22 mouse cellular contexts compared by ENCODE assay signal in the genomic region with DNA sequence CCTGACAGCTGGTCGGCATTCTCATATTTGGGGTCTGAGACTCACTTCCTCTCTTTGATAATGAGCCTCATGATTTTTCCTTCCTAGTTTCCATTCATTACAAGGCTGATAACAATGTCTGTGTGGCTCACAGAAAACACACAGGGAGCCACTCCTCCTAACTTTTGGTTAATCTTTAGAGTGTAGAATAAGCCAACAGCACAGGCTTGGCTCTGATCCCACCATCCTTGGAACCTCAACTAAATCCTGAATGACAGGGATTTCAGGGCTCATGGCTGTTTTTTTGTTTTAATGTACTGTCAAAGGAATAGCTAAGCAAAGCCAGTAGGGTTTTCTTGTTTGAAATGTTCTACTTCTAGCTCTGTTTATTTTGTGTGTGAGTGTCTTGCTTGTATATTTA. TPM values are rescaled to one million over a fixed set of nuclear protein-coding genes. Genes with fewer than 3 reads are reported as not detected.
DNase-seq lines count a peak whose midpoint lies in the region; ATAC-seq and TF ChIP-seq lines count a peak whose summit lies in the region.
"Had no signal": no experiment of that assay in that cellular context is flagged by ENCODE, and none has a peak within 500 bp of the region (broad histone marks: within the 10 kb centered on the region; RNA-seq: fewer than 3 reads in every experiment).

No protein-coding gene starts in this region.

- ATAC-seq in kidney, embryonic 15.5 days (replicated peaks; ENCODE audit: low FRiP score), result no peak
- ATAC-seq: activated CD4-positive, CD25-positive, alpha-beta regulatory T cell, adult 4 months; forebrain, embryonic 14.5 days; Patski had no signal

- peak; percentile 45 for DNase-seq in kidney, adult 11 months
- peak; percentile 68 for DNase-seq in liver, adult 2 months (ENCODE audit: extremely low read depth, low read depth, low spot score)
- no peak for DNase-seq in liver
- DNase-seq in kidney, postnatal 14 days, result peak; percentile 63
- no peak for DNase-seq in layer of hippocampus, postnatal 10 days (ENCODE audit: low spot score in 2 of 2)
- DNase-seq in left cerebral cortex, postnatal 4 days, result no peak
- DNase-seq: adrenal gland, postnatal 14 days; cerebellum, adult 18-20 months; cerebellum, adult 9-11 months; cerebellum, postnatal 36 days; gastrocnemius, adult 2 months; gastrocnemius, postnatal 36 days; heart, postnatal 4 days had no signal

- H3K4me2 ChIP-seq in kidney, embryonic 15.5 days, result no peak overlapping the region
- H3K4me2 ChIP-seq: embryonic facial prominence, embryonic 15.5 days; heart, embryonic 13.5 days; hindbrain, embryonic 12.5 days had no signal

- TF ChIP-seq CTCF in liver, adult 2 months (IDR thresholded peaks at IDR 0.05; ENCODE audit: low read depth, low read length), result no peak

- intact Hi-C loops in left cerebral cortex, postnatal 4 days (cut with DNase I), result no loop called here

- H3K4me3 ChIP-seq in kidney, embryonic 15.5 days (replicated peaks), result no peak overlapping the region
- H3K4me3 ChIP-seq in liver, adult 2 months (ENCODE audit: insufficient read depth, low read depth, low read length), result no peak overlapping the region
- H3K4me3 ChIP-seq: embryonic facial prominence, embryonic 15.5 days; erythroblast, embryonic 14.5 days; forebrain, embryonic 10.5 days; gastrocnemius, adult 2 months; heart, embryonic 13.5 days; hindbrain, embryonic 12.5 days had no signal

- H3K9ac ChIP-seq in kidney, embryonic 15.5 days, result no peak overlapping the region
- no peak overlapping the region for H3K9ac ChIP-seq in liver, adult 2 months (ENCODE audit: low read depth, low read length)
- H3K9ac ChIP-seq: embryonic facial prominence, embryonic 15.5 days; heart, embryonic 13.5 days; hindbrain, embryonic 12.5 days had no signal

- WGBS in kidney, embryonic 15.5 days, result 60% methylated on average over 1 of the region's 1 CpGs
- 11% methylated on average over 1 of the region's 1 CpGs for WGBS in liver, adult 2 months

- no peaks in the 10 kb centered on the region for H3K27me3 ChIP-seq in kidney, embryonic 15.5 days
- H3K27me3 ChIP-seq in liver, adult 2 months (ENCODE audit: control insufficient read depth, insufficient read depth, low read length), result no peaks in the 10 kb centered on the region
- H3K27me3 ChIP-seq: embryonic facial prominence, embryonic 15.5 days; heart, embryonic 13.5 days; hindbrain, embryonic 12.5 days; Patski had no signal

- peaks cover 17% of the 10 kb centered on the region for H3K4me1 ChIP-seq in kidney, embryonic 15.5 days
- peaks cover 13% of the 10 kb centered on the region for H3K4me1 ChIP-seq in liver, adult 2 months (ENCODE audit: control insufficient read depth, insufficient read depth, low read length)

- no peaks in the 10 kb centered on the region; the same call in 1 of the 2 replicates for H3K79me2 ChIP-seq in liver, adult 2 months (ENCODE audit: control insufficient read depth, insufficient read depth, low read length)

- TF ChIP-seq POLR2A in liver, adult 2 months (IDR thresholded peaks at IDR 0.05; ENCODE audit: extremely low read depth, insufficient read depth, low read length), result no peak

- no peak overlapping the region for H3K27ac ChIP-seq in kidney, embryonic 15.5 days
- H3K27ac ChIP-seq in liver, adult 2 months (replicated peaks; ENCODE audit: insufficient read depth, low read depth, low read length), result no peak overlapping the region
- H3K27ac ChIP-seq: embryonic facial prominence, embryonic 15.5 days; forebrain, embryonic 10.5 days; gastrocnemius, adult 2 months; heart, embryonic 13.5 days; hindbrain, embryonic 12.5 days had no signal

- H3K36me3 ChIP-seq in kidney, embryonic 15.5 days, result peaks cover 55% of the 10 kb centered on the region
- peaks cover 6% of the 10 kb centered on the region; the same call in 1 of the 2 replicates for H3K36me3 ChIP-seq in liver, adult 2 months (ENCODE audit: control insufficient read depth, insufficient read depth, low read length)

- H3K9me3 ChIP-seq in kidney, embryonic 15.5 days (replicated peaks), result no peaks in the 10 kb centered on the region
- H3K9me3 ChIP-seq: embryonic facial prominence, embryonic 15.5 days; forebrain, embryonic 10.5 days; heart, embryonic 13.5 days; hindbrain, embryonic 12.5 days had no signal

RNA-seq across cellular contexts. Expression of gene 1700021F05Rik, which starts 6.4 kb away (rescaled TPM):
- polyA plus RNA-seq in kidney, embryonic 15.5 days (2015; fragmentation: Nextera tagmentation; extraction: Ambion mirVana), result 74.3 and 77.4 TPM in 2 replicates
- 19.9 and 21.5 TPM in 2 replicates for total RNA-seq in liver, adult 2 months (2014; rRNA removed)
- 5.9 and 6.2 TPM in 2 replicates for polyA plus RNA-seq in liver, adult 2 months (2012; rRNA removed)
- 10 to 100 TPM; 49.2 to 52.0 TPM for total RNA-seq in layer of hippocampus, postnatal 10 days (2021)
- total RNA-seq in left cerebral cortex, postnatal 4 days (2021), result 10 to 100 TPM; 45.2 to 52.1 TPM

RNA-seq across cellular contexts. Expression of gene Gm9803, which starts 10.5 kb away (rescaled TPM):
- 8.3 and 15.2 TPM in 2 replicates for polyA plus RNA-seq in kidney, embryonic 15.5 days (2015; fragmentation: Nextera tagmentation; extraction: Ambion mirVana)
- 4.0 and 9.3 TPM in 2 replicates for total RNA-seq in liver, adult 2 months (2014; rRNA removed)
- polyA plus RNA-seq in liver, adult 2 months (2012; rRNA removed), result 57.1 and 65.8 TPM in 2 replicates
- total RNA-seq in layer of hippocampus, postnatal 10 days (2021), result 1 to 10 TPM in 1 of 2 experiments, not detected in 1; 4.1 TPM
- 1 to 10 TPM; 4.9 TPM for total RNA-seq in left cerebral cortex, postnatal 4 days (2021)

RNA-seq across cellular contexts. Expression of gene Cd24a, which starts 43.7 kb away (rescaled TPM):
- polyA plus RNA-seq in kidney, embryonic 15.5 days (2015; fragmentation: Nextera tagmentation; extraction: Ambion mirVana), result 425 and 436 TPM in 2 replicates
- 5.7 and 7.4 TPM in 2 replicates for total RNA-seq in liver, adult 2 months (2014; rRNA removed)
- polyA plus RNA-seq in liver, adult 2 months (2012; rRNA removed), result 1.5 and 1.7 TPM in 2 replicates
- total RNA-seq in layer of hippocampus, postnatal 10 days (2021), result 100 to 1,000 TPM; 112 to 116 TPM
- total RNA-seq in left cerebral cortex, postnatal 4 days (2021), result 100 to 1,000 TPM; 535 to 639 TPM

RNA-seq across cellular contexts. Expression of gene Bend3, which starts 55.8 kb away (rescaled TPM):
- 6.6 and 7.4 TPM in 2 replicates for polyA plus RNA-seq in kidney, embryonic 15.5 days (2015; fragmentation: Nextera tagmentation; extraction: Ambion mirVana)
- 1.3 and 1.5 TPM in 2 replicates for total RNA-seq in liver, adult 2 months (2014; rRNA removed)
- 1.8 and 2.1 TPM in 2 replicates for polyA plus RNA-seq in liver, adult 2 months (2012; rRNA removed)
- total RNA-seq in layer of hippocampus, postnatal 10 days (2021), result 1 to 10 TPM; 5.8 to 8.9 TPM
- total RNA-seq in left cerebral cortex, postnatal 4 days (2021), result 10 to 100 TPM; 13.3 to 14.1 TPM

Comparison
In these comparisons a context has a peak if more than half of its experiments do, and no peak if none do; other contexts are left out.
1. DNase-seq: peak in kidney, adult 11 months (single experiment), liver, adult 2 months (single experiment) and kidney, postnatal 14 days (single experiment); none in liver (single experiment), layer of hippocampus, postnatal 10 days (0 of 2) and left cerebral cortex, postnatal 4 days (single experiment).
2. RNA of gene Cd24a, which starts 43.7 kb away (total RNA-seq): 535 to 639 TPM in left cerebral cortex, postnatal 4 days and 112 to 116 TPM in layer of hippocampus, postnatal 10 days; 5.7 to 7.4 TPM in liver, adult 2 months; every median in the first group is over 10 times any median in the second.